22 mouse cellular contexts compared by ENCODE assay signal in the genomic region with DNA sequence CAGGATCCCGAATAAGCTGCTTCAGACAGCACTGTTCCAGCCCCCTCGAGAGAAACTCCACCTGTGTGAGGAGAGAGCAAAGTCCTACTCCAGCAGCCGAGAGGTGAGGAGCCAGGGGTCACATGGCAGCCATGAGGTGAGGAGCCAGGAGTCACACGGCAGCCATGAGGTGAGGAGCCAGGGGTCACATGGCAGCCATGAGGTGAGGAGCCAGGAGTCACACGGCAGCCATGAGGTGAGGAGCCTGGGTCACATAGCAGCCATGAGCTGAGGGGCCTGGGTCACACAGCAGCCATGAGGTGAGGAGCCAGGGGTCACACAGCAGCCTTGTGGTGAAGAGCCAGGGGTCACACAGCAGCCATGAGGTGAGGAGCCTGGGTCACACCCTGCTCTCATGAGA. TPM values are rescaled to one million over a fixed set of nuclear protein-coding genes. Genes with fewer than 3 reads are reported as not detected.
DNase-seq lines count a peak whose midpoint lies in the region; ATAC-seq and TF ChIP-seq lines count a peak whose summit lies in the region.
"Had no signal": no experiment of that assay in that cellular context is flagged by ENCODE, and none has a peak within 500 bp of the region (broad histone marks: within the 10 kb centered on the region; RNA-seq: fewer than 3 reads in every experiment).

No protein-coding gene starts in this region.

- no peaks in the 10 kb centered on the region for H3K9me3 ChIP-seq in liver, embryonic 11.5 days (ENCODE audit: control insufficient read depth, low read length)
- no peaks in the 10 kb centered on the region for H3K9me3 ChIP-seq in kidney, embryonic 16.5 days (ENCODE audit: low read length)
- no peaks in the 10 kb centered on the region for H3K9me3 ChIP-seq in liver, embryonic 13.5 days (replicated peaks)
- H3K9me3 ChIP-seq in midbrain, postnatal 0 days (ENCODE audit: low read length): no peaks in the 10 kb centered on the region
- H3K9me3 ChIP-seq: embryonic facial prominence, embryonic 13.5 days; hindbrain, embryonic 13.5 days had no signal

- WGBS in liver, embryonic 11.5 days: 66% methylated on average over 5 of the region's 5 CpGs
- WGBS in kidney, embryonic 16.5 days: 59% methylated on average over 5 of the region's 5 CpGs
- 66% methylated on average over 5 of the region's 5 CpGs for WGBS in liver, embryonic 13.5 days (ENCODE audit: insufficient replicate concordance)
- 86% methylated on average over 5 of the region's 5 CpGs for WGBS in midbrain, postnatal 0 days

- no peak overlapping the region for H3K27ac ChIP-seq in liver, embryonic 11.5 days (ENCODE audit: low read depth, low read length)
- no peak overlapping the region for H3K27ac ChIP-seq in kidney, embryonic 16.5 days (ENCODE audit: low read length)
- no peak overlapping the region for H3K27ac ChIP-seq in liver, embryonic 13.5 days
- H3K27ac ChIP-seq in midbrain, postnatal 0 days (ENCODE audit: low read depth, low read length): no peak overlapping the region
- H3K27ac ChIP-seq: embryonic facial prominence, embryonic 13.5 days; hindbrain, embryonic 13.5 days; macrophage had no signal

- no peak overlapping the region for H3K4me3 ChIP-seq in liver, embryonic 11.5 days (ENCODE audit: low read depth, low read length)
- no peak overlapping the region for H3K4me3 ChIP-seq in kidney, embryonic 16.5 days (ENCODE audit: low read length)
- H3K4me3 ChIP-seq in liver, embryonic 13.5 days (replicated peaks): no peak overlapping the region
- H3K4me3 ChIP-seq in midbrain, postnatal 0 days (ENCODE audit: low read depth, low read length): no peak overlapping the region
- H3K4me3 ChIP-seq: embryonic facial prominence, embryonic 13.5 days; hindbrain, embryonic 13.5 days had no signal

- TF ChIP-seq CTCF in midbrain, postnatal 0 days (IDR thresholded peaks at IDR 0.05): no peak

- no peak overlapping the region for H3K9ac ChIP-seq in liver, embryonic 11.5 days (ENCODE audit: low read depth, low read length)
- H3K9ac ChIP-seq in kidney, embryonic 16.5 days (replicated peaks; ENCODE audit: low read length): no peak overlapping the region
- H3K9ac ChIP-seq in liver, embryonic 13.5 days: no peak overlapping the region
- H3K9ac ChIP-seq in midbrain, postnatal 0 days (replicated peaks; ENCODE audit: low read length, poor library complexity, severe bottlenecking): no peak overlapping the region
- H3K9ac ChIP-seq: embryonic facial prominence, embryonic 13.5 days; hindbrain, embryonic 13.5 days; lung, embryonic 14.5 days had no signal

- no peaks in the 10 kb centered on the region for H3K36me3 ChIP-seq in liver, embryonic 11.5 days (ENCODE audit: control insufficient read depth, insufficient read depth, low read length)
- H3K36me3 ChIP-seq in kidney, embryonic 16.5 days (ENCODE audit: insufficient read depth, low read length): peaks cover 24% of the 10 kb centered on the region
- no peaks in the 10 kb centered on the region for H3K36me3 ChIP-seq in liver, embryonic 13.5 days
- H3K36me3 ChIP-seq in midbrain, postnatal 0 days (ENCODE audit: insufficient read depth, low read length): no peaks in the 10 kb centered on the region
- H3K36me3 ChIP-seq: hindbrain, embryonic 13.5 days had no signal

- H3K4me1 ChIP-seq in liver, embryonic 11.5 days (replicated peaks; ENCODE audit: control insufficient read depth, insufficient read depth, low read length): no peaks in the 10 kb centered on the region
- H3K4me1 ChIP-seq in kidney, embryonic 16.5 days (ENCODE audit: insufficient read depth, low read length): no peaks in the 10 kb centered on the region
- 0 out of 2 replicates have a peak, but pooled peaks cover 5% of the 10 kb centered on the region for H3K4me1 ChIP-seq in liver, embryonic 13.5 days (replicated peaks)
- H3K4me1 ChIP-seq in midbrain, postnatal 0 days (ENCODE audit: insufficient read depth, low read length): no peaks in the 10 kb centered on the region
- H3K4me1 ChIP-seq: embryonic facial prominence, embryonic 13.5 days; hindbrain, embryonic 13.5 days had no signal

- H3K4me2 ChIP-seq in liver, embryonic 11.5 days: no peak overlapping the region
- H3K4me2 ChIP-seq in kidney, embryonic 16.5 days (replicated peaks; ENCODE audit: low read depth, low read length): no peak overlapping the region
- H3K4me2 ChIP-seq in liver, embryonic 13.5 days: no peak overlapping the region
- H3K4me2 ChIP-seq in midbrain, postnatal 0 days (ENCODE audit: low read depth, low read length, poor library complexity, severe bottlenecking): no peak overlapping the region
- H3K4me2 ChIP-seq: embryonic facial prominence, embryonic 13.5 days; heart, embryonic 11.5 days; hindbrain, embryonic 13.5 days; lung, embryonic 14.5 days; midbrain, embryonic 11.5 days had no signal

- H3K27me3 ChIP-seq in liver, embryonic 11.5 days (replicated peaks; ENCODE audit: control insufficient read depth, insufficient read depth, low read length): no peaks in the 10 kb centered on the region
- H3K27me3 ChIP-seq in kidney, embryonic 16.5 days (ENCODE audit: insufficient read depth, low read length): no peaks in the 10 kb centered on the region
- no peaks in the 10 kb centered on the region for H3K27me3 ChIP-seq in liver, embryonic 13.5 days
- H3K27me3 ChIP-seq in midbrain, postnatal 0 days (ENCODE audit: insufficient read depth, low read length): no peaks in the 10 kb centered on the region
- H3K27me3 ChIP-seq: embryonic facial prominence, embryonic 13.5 days; hindbrain, embryonic 13.5 days had no signal

- ATAC-seq in liver, embryonic 11.5 days (replicated peaks; ENCODE audit: low FRiP score): no peak
- ATAC-seq in kidney, embryonic 16.5 days (ENCODE audit: low FRiP score, low TSS enrichment): 0 out of 2 replicates have a peak, but pooled peaks have one; percentile 15
- ATAC-seq in liver, embryonic 13.5 days (ENCODE audit: low read depth): peak; percentile 56
- ATAC-seq in midbrain, postnatal 0 days (ENCODE audit: low FRiP score): no peak
- ATAC-seq: forebrain, embryonic 16.5 days; inflammation-experienced regulatory T-cells, adult 6 months had no signal

- DNase-seq in liver: peak; percentile 18
- no peak for DNase-seq in liver, embryonic 11.5 days (ENCODE audit: low spot score)
- DNase-seq in liver, embryonic 13.5 days: no peak
- peak; percentile 71 for DNase-seq in yolk sac, embryonic 10.5 days (ENCODE audit: low spot score)
- DNase-seq in ovary, postnatal 36 days (ENCODE audit: low spot score): no peak
- no peak for DNase-seq in c-Kit-positive CD71-positive TER-119-positive erythroid progenitor cells, embryonic 14.5 days (ENCODE audit: low spot score)
- no peak for DNase-seq in midbrain, postnatal 0 days (ENCODE audit: low spot score)
- DNase-seq: adrenal gland, postnatal 10 days; cerebellum, adult 11 months; cerebellum, postnatal 10 days; heart, postnatal 14 days; lung, embryonic 14.5 days; right cerebral cortex, adult 18-20 months; thymus, postnatal 25 days had no signal

RNA-seq across cellular contexts. Expression of a gene that starts 15.2 kb away (rescaled TPM):
- polyA plus RNA-seq in liver, embryonic 11.5 days (2014; fragmentation: Nextera tagmentation; extraction: Ambion mirVana): 8.7 and 12.5 TPM in 2 replicates
- polyA plus RNA-seq in kidney, embryonic 16.5 days (2015; fragmentation: Nextera tagmentation; extraction: Ambion mirVana): 30.4 and 32.6 TPM in 2 replicates
- 4.3 and 4.9 TPM in 2 replicates for polyA plus RNA-seq in liver, embryonic 13.5 days (2015; fragmentation: Nextera tagmentation; extraction: Ambion mirVana)
- 5.9 and 6.7 TPM in 2 replicates for total RNA-seq in midbrain, postnatal 0 days (2014; rRNA removed)
- 4.6 and 5.6 TPM in 2 replicates for polyA plus RNA-seq in midbrain, postnatal 0 days (2015; fragmentation: Nextera tagmentation; extraction: Ambion mirVana)

RNA-seq across cellular contexts. Expression of a gene that starts 17.4 kb away (rescaled TPM):
- polyA plus RNA-seq in liver, embryonic 11.5 days (2014; fragmentation: Nextera tagmentation; extraction: Ambion mirVana): 12.3 and 14.4 TPM in 2 replicates
- polyA plus RNA-seq in kidney, embryonic 16.5 days (2015; fragmentation: Nextera tagmentation; extraction: Ambion mirVana): 14.4 and 15.1 TPM in 2 replicates
- polyA plus RNA-seq in liver, embryonic 13.5 days (2015; fragmentation: Nextera tagmentation; extraction: Ambion mirVana): 7.8 and 10.8 TPM in 2 replicates
- total RNA-seq in midbrain, postnatal 0 days (2014; rRNA removed): 61.4 and 69.0 TPM in 2 replicates
- polyA plus RNA-seq in midbrain, postnatal 0 days (2015; fragmentation: Nextera tagmentation; extraction: Ambion mirVana): 22.4 and 25.8 TPM in 2 replicates

Comparison
In these comparisons a context has a peak if more than half of its experiments do, and no peak if none do; other contexts are left out.
1. DNase-seq: peak in liver (single experiment) and yolk sac, embryonic 10.5 days (single experiment); none in liver, embryonic 11.5 days (single experiment), liver, embryonic 13.5 days (single experiment), ovary, postnatal 36 days (single experiment), c-Kit-positive CD71-positive TER-119-positive erythroid progenitor cells, embryonic 14.5 days (single experiment) and midbrain, postnatal 0 days (single experiment).
2. ATAC-seq: peak in kidney, embryonic 16.5 days (single experiment) and liver, embryonic 13.5 days (single experiment); none in liver, embryonic 11.5 days (single experiment) and midbrain, postnatal 0 days (single experiment).